Mouse (Mus musculus): ENCODE data around the gene Olfr1183. TPM values are rescaled to one million over a fixed set of nuclear protein-coding genes. Genes with fewer than 3 reads are reported as not detected.
"Not testable (repeated sequence)": the region's sequence is repeated elsewhere in the genome, so short reads cannot be mapped to it uniquely, and the experiment has no call there.

The Olfr1183 gene
- not detected in 2 replicates for polyA plus RNA-seq (2016; fragmentation: Nextera tagmentation; extraction: Ambion mirVana)

GRCm38 (mm10) chr2:88454567-88454966 is at the start of gene Olfr1183:
Olfr1183 (plus strand) TSS chr2:88454867.
- not testable (repeated sequence) for H3K4me2 ChIP-seq; H3K9me3 ChIP-seq; H3K4me3 ChIP-seq (replicated peaks); H3K4me1 ChIP-seq; H3K27ac ChIP-seq; H3K36me3 ChIP-seq (replicated peaks); H3K9ac ChIP-seq; H3K27me3 ChIP-seq; ATAC-seq (ENCODE audit: low FRiP score)
- WGBS = 100% methylated on average over 1 of the region's 1 CpGs

GRCm38 (mm10) chr2:88406353-88406752 is 48.3 kb upstream of the Olfr1183 start, which contains the start of gene Olfr1179:
Olfr1179 (minus strand) TSS chr2:88406453.
- Histone ChIP-seq H3K36me3 (replicated peaks) (no peaks in the 10 kb centered on the region), H3K4me1 (no peaks in the 10 kb centered on the region), H3K4me3 (replicated peaks) (no peak within 1 kb of the TSS), H3K9me3 (no peaks in the 10 kb centered on the region), H3K4me2 (no peak within 1 kb of the TSS), H3K9ac (no peak within 1 kb of the TSS), H3K27me3 (no peaks in the 10 kb centered on the region), H3K27ac (no peak within 1 kb of the TSS)
- WGBS = 88% methylated on average over 3 of the region's 3 CpGs
- ATAC-seq (ENCODE audit: low FRiP score) = no peak

- Histone ChIP-seq H3K4me1 (no peaks in the 10 kb centered on the region), H3K9me3 (no peaks in the 10 kb centered on the region), H3K9ac (no peak within 1 kb of the TSS), H3K27ac (no peak within 1 kb of the TSS), H3K36me3 (replicated peaks) (no peaks in the 10 kb centered on the region), H3K4me2 (no peak within 1 kb of the TSS), H3K4me3 (replicated peaks) (no peak within 1 kb of the TSS), H3K27me3 (no peaks in the 10 kb centered on the region)
- WGBS = 84% methylated on average over 2 of the region's 2 CpGs
- no peak for ATAC-seq (ENCODE audit: low FRiP score)
Observed at GRCm38 (mm10) chr2:88419051-88419450, 35.6 kb upstream of the Olfr1183 start, which contains the start of gene Olfr1180. Olfr1180 (minus strand) TSS chr2:88419151.

DNA sequence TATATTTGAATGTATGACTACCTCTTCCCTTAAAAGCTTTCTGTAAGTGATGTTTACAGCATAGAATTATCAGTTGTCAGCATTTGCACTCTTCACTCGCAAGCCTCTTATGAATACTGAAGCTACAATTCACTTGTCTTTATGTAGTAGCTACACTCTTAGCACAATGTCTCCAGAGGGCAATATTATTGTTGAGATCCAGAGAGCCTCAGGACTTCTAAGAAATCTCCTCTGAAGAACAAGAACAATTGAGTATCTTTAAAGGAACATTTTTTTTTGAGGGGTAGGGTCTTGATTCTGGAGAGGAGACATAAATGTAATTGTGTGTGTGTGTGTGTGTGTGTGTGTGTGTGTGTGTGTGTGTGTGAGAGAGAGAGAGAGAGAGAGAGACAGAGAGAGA is 28.6 kb upstream of the Olfr1183 start, which contains the start of gene Olfr1181:
TSS of gene Olfr1181 (minus strand) at position 101 of the 400 bp plus-strand sequence.
- no peak within 1 kb of the TSS for H3K9ac ChIP-seq
- no peaks in the 10 kb centered on the region for H3K27me3 ChIP-seq
- no peaks in the 10 kb centered on the region for H3K9me3 ChIP-seq
- H3K27ac ChIP-seq = no peak within 1 kb of the TSS
- H3K4me1 ChIP-seq = no peaks in the 10 kb centered on the region
- no peak within 1 kb of the TSS for H3K4me3 ChIP-seq (replicated peaks)
- 84% methylated on average over 1 of the region's 1 CpGs for WGBS
- ATAC-seq (ENCODE audit: low FRiP score) = no peak
- no peaks in the 10 kb centered on the region for H3K36me3 ChIP-seq (replicated peaks)
- H3K4me2 ChIP-seq = no peak within 1 kb of the TSS

- WGBS = 87% methylated on average over 1 of the region's 1 CpGs
- ATAC-seq (ENCODE audit: low FRiP score) = no peak
- H3K4me2 ChIP-seq = no peak within 1 kb of the TSS
Observed at GRCm38 (mm10) chr2:88449031-88449430, 5.6 kb upstream of the Olfr1183 start, which contains the start of gene Gm13757. Gm13757 (minus strand) TSS chr2:88449131.

DNA sequence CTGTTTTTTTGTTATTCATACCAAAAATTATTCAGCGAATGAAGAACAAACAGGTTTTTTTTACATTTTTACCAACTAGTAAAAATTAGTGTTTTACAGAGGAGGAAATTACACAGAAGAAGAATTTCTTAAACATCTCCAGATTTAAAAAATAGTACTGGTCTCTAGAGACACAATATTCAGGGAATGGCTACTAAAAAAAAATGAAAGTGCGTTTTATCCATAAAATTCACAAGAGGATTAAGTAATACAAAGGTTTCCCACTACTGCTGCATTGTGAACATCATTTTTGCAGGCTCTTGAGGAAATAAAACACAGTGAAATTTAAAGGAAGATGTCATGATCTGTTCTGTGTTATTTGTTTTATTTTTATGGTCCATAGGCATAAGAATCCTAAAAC is 28.6 kb downstream of the Olfr1183 start, which contains the start of gene Olfr1184:
TSS of gene Olfr1184 (plus strand) at position 301 of the 400 bp plus-strand sequence.
- no peaks in the 10 kb centered on the region for H3K36me3 ChIP-seq (replicated peaks)
- no peak within 1 kb of the TSS for H3K4me3 ChIP-seq (replicated peaks)
- H3K4me1 ChIP-seq = no peaks in the 10 kb centered on the region
- ATAC-seq (ENCODE audit: low FRiP score) = no peak
- H3K9ac ChIP-seq = no peak within 1 kb of the TSS
- H3K27me3 ChIP-seq = no peaks in the 10 kb centered on the region
- H3K4me2 ChIP-seq = no peak within 1 kb of the TSS
- H3K9me3 ChIP-seq = no peaks in the 10 kb centered on the region
- H3K27ac ChIP-seq = no peak within 1 kb of the TSS
- 89% methylated on average over 2 of the region's 2 CpGs for WGBS

More at GRCm38 (mm10) chr2:88449031-88449430, 5.6 kb upstream of the Olfr1183 start, which contains the start of gene Gm13757:
- no peaks in the 10 kb centered on the region for H3K9me3 ChIP-seq
- H3K4me3 ChIP-seq (replicated peaks) = no peak within 1 kb of the TSS
- no peaks in the 10 kb centered on the region for H3K36me3 ChIP-seq (replicated peaks)
- no peak within 1 kb of the TSS for H3K27ac ChIP-seq
- H3K4me1 ChIP-seq = no peaks in the 10 kb centered on the region
- no peak within 1 kb of the TSS for H3K9ac ChIP-seq
- H3K27me3 ChIP-seq = no peaks in the 10 kb centered on the region

DNA sequence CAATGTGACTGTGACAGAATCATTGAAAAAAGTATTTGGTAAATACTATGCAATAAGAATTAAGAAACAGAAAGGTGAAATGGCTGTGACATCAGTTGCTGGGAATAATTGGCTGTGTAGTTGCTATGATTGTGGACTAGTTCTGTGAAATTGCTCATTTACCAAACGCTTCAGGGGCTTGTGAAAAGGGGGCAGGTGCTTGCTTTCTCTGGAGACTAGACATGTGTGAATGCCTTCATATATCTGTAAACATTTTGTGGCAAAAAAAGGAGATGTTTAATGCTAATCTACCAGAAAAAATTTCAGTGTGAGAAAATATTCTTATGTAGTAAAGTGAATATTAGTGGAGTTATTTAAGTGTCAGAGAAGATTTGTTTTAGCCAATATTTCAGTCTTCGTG is 38.4 kb downstream of the Olfr1183 start, which contains the start of gene Olfr1185-ps1:
TSS of gene Olfr1185-ps1 (plus strand) at position 301 of the 400 bp plus-strand sequence.
- Histone ChIP-seq H3K36me3 (replicated peaks) (no peaks in the 10 kb centered on the region), H3K4me1 (no peaks in the 10 kb centered on the region), H3K4me3 (replicated peaks) (no peak within 1 kb of the TSS), H3K27ac (no peak within 1 kb of the TSS), H3K4me2 (no peak within 1 kb of the TSS), H3K9me3 (no peaks in the 10 kb centered on the region), H3K27me3 (no peaks in the 10 kb centered on the region), H3K9ac (no peak within 1 kb of the TSS)
- ATAC-seq (ENCODE audit: low FRiP score) = no peak
- WGBS = 78% methylated on average over 2 of the region's 2 CpGs

DNA sequence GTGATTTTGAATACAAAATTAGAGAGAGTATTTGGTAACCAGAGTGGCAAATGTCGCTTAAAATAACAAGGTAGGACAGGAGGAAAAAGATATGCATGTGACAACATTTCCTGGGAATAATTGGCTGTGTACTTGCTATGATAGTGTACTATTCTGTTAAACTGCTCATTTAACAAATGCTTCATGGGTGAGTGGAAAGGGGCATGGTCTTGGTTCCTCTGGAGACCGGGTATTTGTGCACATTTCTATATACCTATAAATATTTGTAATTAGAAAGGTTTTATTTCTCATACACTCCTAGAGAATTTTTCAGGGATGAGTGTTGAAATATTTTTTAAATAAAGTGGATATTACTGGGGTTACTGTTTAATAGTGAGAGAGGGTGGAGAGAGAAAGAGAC is 63.6 kb downstream of the Olfr1183 start, which contains the start of gene Olfr1186:
TSS of gene Olfr1186 (plus strand) at position 301 of the 400 bp plus-strand sequence.
- H3K4me1 ChIP-seq = no peaks in the 10 kb centered on the region
- H3K9me3 ChIP-seq = no peaks in the 10 kb centered on the region
- H3K9ac ChIP-seq = no peak within 1 kb of the TSS
- no peak within 1 kb of the TSS for H3K27ac ChIP-seq
- no peak within 1 kb of the TSS for H3K4me3 ChIP-seq (replicated peaks)
- H3K36me3 ChIP-seq (replicated peaks) = no peaks in the 10 kb centered on the region
- H3K27me3 ChIP-seq = no peaks in the 10 kb centered on the region
- WGBS = 92% methylated on average over 2 of the region's 2 CpGs
- no peak for ATAC-seq (ENCODE audit: low FRiP score)
- H3K4me2 ChIP-seq = no peak within 1 kb of the TSS

Other genes starting within 250 kb of the Olfr1183 start
- gene Olfr1170, start 226.5 kb upstream of the Olfr1183 start, polyA plus RNA-seq (2016; fragmentation: Nextera tagmentation; extraction: Ambion mirVana) = not detected in 2 replicates
- not detected in 2 replicates for gene Olfr1173, start 175.0 kb upstream of the Olfr1183 start, polyA plus RNA-seq (2016; fragmentation: Nextera tagmentation; extraction: Ambion mirVana)
- not detected in 2 replicates for gene Olfr1174-ps, start 139.7 kb upstream of the Olfr1183 start, polyA plus RNA-seq (2016; fragmentation: Nextera tagmentation; extraction: Ambion mirVana)
- not detected in 2 replicates for gene Olfr1175-ps, start 127.7 kb upstream of the Olfr1183 start, polyA plus RNA-seq (2016; fragmentation: Nextera tagmentation; extraction: Ambion mirVana)
- not detected in 2 replicates for gene Olfr1176, start 118.1 kb upstream of the Olfr1183 start, polyA plus RNA-seq (2016; fragmentation: Nextera tagmentation; extraction: Ambion mirVana)
- not detected in 2 replicates for gene Olfr1177-ps, start 108.4 kb upstream of the Olfr1183 start, polyA plus RNA-seq (2016; fragmentation: Nextera tagmentation; extraction: Ambion mirVana)
- gene Olfr1178, start 67.8 kb upstream of the Olfr1183 start, polyA plus RNA-seq (2016; fragmentation: Nextera tagmentation; extraction: Ambion mirVana) = not detected in 2 replicates
- gene Olfr1179, start 48.4 kb upstream of the Olfr1183 start, polyA plus RNA-seq (2016; fragmentation: Nextera tagmentation; extraction: Ambion mirVana) = not detected in 2 replicates
- gene Olfr1180, start 35.7 kb upstream of the Olfr1183 start, polyA plus RNA-seq (2016; fragmentation: Nextera tagmentation; extraction: Ambion mirVana) = not detected in 2 replicates
- not detected in 2 replicates for gene Olfr1181, start 28.7 kb upstream of the Olfr1183 start, polyA plus RNA-seq (2016; fragmentation: Nextera tagmentation; extraction: Ambion mirVana)
- gene Gm13757, start 5.7 kb upstream of the Olfr1183 start, polyA plus RNA-seq (2016; fragmentation: Nextera tagmentation; extraction: Ambion mirVana) = not detected in 2 replicates
- gene Olfr1184, start 28.7 kb downstream of the Olfr1183 start, polyA plus RNA-seq (2016; fragmentation: Nextera tagmentation; extraction: Ambion mirVana) = not detected in 2 replicates
- not detected in 2 replicates for gene Olfr1185-ps1, start 38.5 kb downstream of the Olfr1183 start, polyA plus RNA-seq (2016; fragmentation: Nextera tagmentation; extraction: Ambion mirVana)
- not detected in 2 replicates for gene Olfr1186, start 63.7 kb downstream of the Olfr1183 start, polyA plus RNA-seq (2016; fragmentation: Nextera tagmentation; extraction: Ambion mirVana)
- gene Olfr1188, start 102.1 kb downstream of the Olfr1183 start, polyA plus RNA-seq (2016; fragmentation: Nextera tagmentation; extraction: Ambion mirVana) = not detected in 2 replicates
- gene Olfr1189, start 131.6 kb downstream of the Olfr1183 start, polyA plus RNA-seq (2016; fragmentation: Nextera tagmentation; extraction: Ambion mirVana) = not detected in 2 replicates
- not detected in 2 replicates for gene Olfr1191-ps1, start 185.7 kb downstream of the Olfr1183 start, polyA plus RNA-seq (2016; fragmentation: Nextera tagmentation; extraction: Ambion mirVana)
- not detected in 2 replicates for gene Olfr1192-ps1, start 193.6 kb downstream of the Olfr1183 start, polyA plus RNA-seq (2016; fragmentation: Nextera tagmentation; extraction: Ambion mirVana)
- gene Olfr1193, start 220.8 kb downstream of the Olfr1183 start, polyA plus RNA-seq (2016; fragmentation: Nextera tagmentation; extraction: Ambion mirVana) = not detected in 2 replicates
- gene Olfr1195, start 234.3 kb downstream of the Olfr1183 start, polyA plus RNA-seq (2016; fragmentation: Nextera tagmentation; extraction: Ambion mirVana) = not detected in 2 replicates
- not detected in 2 replicates for gene Olfr1196, start 249.7 kb downstream of the Olfr1183 start, polyA plus RNA-seq (2016; fragmentation: Nextera tagmentation; extraction: Ambion mirVana)

Data from forebrain, embryonic 12.5 days (tissue).